Mouse (Mus musculus) lung, embryonic 16.5 days (tissue): ENCODE measurements around the gene Slc11a1. TPM values are rescaled to one million over a fixed set of nuclear protein-coding genes. Genes with fewer than 3 reads are reported as not detected.

ENCODE experiments used
- ATAC-seq: fragments of 200-750 bp; cut with Nextera tagmentation; 2 replicates; pipeline ENCODE4 v1.8.0; 2017; ENCODE audit warnings: low read depth, mild to moderate bottlenecking, moderate library complexity
- H3K27ac ChIP-seq: fragments of 300-500 bp; sonication (generic); 2 replicates; pipeline ENCODE4 v1.5.1; 2014; ENCODE audit warnings: mild to moderate bottlenecking, control low read depth, low read length
- H3K27me3 ChIP-seq: fragments of 300-500 bp; sonication (generic); 2 replicates; pipeline ENCODE4 v1.6.1; 2014; ENCODE audit warnings: low read depth, low read length, mixed read lengths; ENCODE audit not compliant: control insufficient read depth, insufficient read depth
- H3K36me3 ChIP-seq: fragments of 300-500 bp; sonication (generic); 2 replicates; pipeline ENCODE4 v1.6.1; 2014; ENCODE audit warnings: low read length; ENCODE audit not compliant: control insufficient read depth, insufficient read depth
- H3K4me1 ChIP-seq: fragments of 300-500 bp; sonication (generic); replicated peaks from 2 replicates; pipeline ENCODE4 v1.6.1; 2014; ENCODE audit warnings: low read length, mixed read lengths; ENCODE audit not compliant: control insufficient read depth, insufficient read depth
- H3K4me2 ChIP-seq: fragments of 300-500 bp; sonication (generic); 2 replicates; pipeline ENCODE4 v1.6.1; 2014; ENCODE audit warnings: low read depth, low read length, control low read depth
- H3K4me3 ChIP-seq: fragments of 300-500 bp; sonication (generic); 2 replicates; pipeline ENCODE4 v1.5.1; 2014; ENCODE audit warnings: mild to moderate bottlenecking, low read length, control low read depth
- H3K9ac ChIP-seq: fragments of 300-500 bp; sonication (generic); 2 replicates; pipeline ENCODE4 v1.6.1; 2014; ENCODE audit warnings: low read length, control low read depth
- H3K9me3 ChIP-seq: fragments of 300-500 bp; sonication (generic); 2 replicates; pipeline ENCODE4 v1.6.1; 2016; ENCODE audit warnings: low read length; ENCODE audit not compliant: control insufficient read depth
- WGBS: fragments of 180-500 bp; shearing (Covaris S2); extraction: QIAGEN DNeasy Blood & Tissue Kit; methylation state at CpG from one replicate; pipeline ENCODE4 v1.1.7; 2014; 5-methylcytosine and 5-hydroxymethylcytosine counted together
- polyA plus RNA-seq: library from polyadenylated mRNA; unstranded; fragments of >200 nt; fragmentation: Nextera tagmentation; extraction: Ambion mirVana; gene quantifications from 2 replicates; pipeline ENCODE4 v1.2.1, GENCODE M21; 2015

Gene Slc11a1
- polyA plus RNA-seq, 1 experiment from 2014 or later, result 3.5 TPM

DNA sequence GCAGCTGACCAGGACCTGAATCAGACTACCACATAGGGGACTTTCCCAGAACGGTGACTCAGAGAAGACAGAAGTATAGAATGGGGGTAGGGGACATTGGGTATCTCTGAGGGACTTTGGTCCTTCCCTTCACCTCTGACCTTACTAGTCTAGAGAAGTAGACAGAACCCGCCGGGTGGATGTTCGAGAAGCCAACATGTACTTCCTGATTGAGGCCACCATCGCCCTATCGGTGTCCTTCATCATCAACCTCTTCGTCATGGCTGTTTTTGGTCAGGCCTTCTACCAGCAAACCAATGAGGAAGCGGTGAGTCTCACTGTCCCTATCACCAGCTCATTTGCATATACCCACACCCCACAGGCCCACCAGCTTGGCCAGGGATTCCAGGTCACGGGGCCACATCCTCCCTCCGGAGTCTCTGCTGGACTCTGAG lies 6.6 kb downstream of the Slc11a1 start:
- Histone ChIP-seq H3K9me3 (no peaks in the 10 kb centered on the region), H3K36me3 (no peaks in the 10 kb centered on the region), H3K27me3 (no peaks in the 10 kb centered on the region), H3K9ac (no peak overlapping the region), H3K27ac (no peak overlapping the region), H3K4me2 (no peak overlapping the region), H3K4me1 (no peaks in the 10 kb centered on the region), H3K4me3 (no peak overlapping the region)
- ATAC-seq, result no peak
- WGBS, result 86% methylated on average over 10 of the region's 10 CpGs

GRCm38 (mm10) chr1:74383385-74383784 lies 8.4 kb downstream of the Slc11a1 start:
- no peak for ATAC-seq
- Histone ChIP-seq H3K27me3 (no peaks in the 10 kb centered on the region), H3K27ac (no peak overlapping the region), H3K4me1 (peaks cover 7% of the 10 kb centered on the region), H3K9me3 (no peaks in the 10 kb centered on the region), H3K4me2 (no peak overlapping the region), H3K9ac (no peak overlapping the region), H3K4me3 (no peak overlapping the region), H3K36me3 (no peaks in the 10 kb centered on the region)
- 67% methylated on average over 13 of the region's 13 CpGs for WGBS

DNA sequence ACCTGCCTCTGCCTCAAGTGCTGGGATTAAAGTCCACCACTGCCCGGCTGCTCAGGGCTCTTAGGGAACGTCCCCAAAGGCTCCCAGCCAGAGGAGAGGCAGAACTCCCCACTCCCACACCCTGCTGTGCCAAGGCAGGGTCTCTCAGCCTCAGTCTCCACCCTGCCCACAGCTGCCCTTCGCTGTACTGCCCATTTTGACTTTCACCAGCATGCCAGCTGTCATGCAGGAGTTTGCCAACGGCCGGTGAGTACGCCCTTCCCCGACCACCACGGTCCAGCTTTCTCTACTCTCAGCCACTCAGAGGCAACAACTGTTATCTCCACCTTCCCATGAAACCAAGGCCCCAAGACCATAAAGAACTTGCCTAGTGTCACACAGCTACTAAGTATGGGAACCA lies 9.5 kb downstream of the Slc11a1 start:
- no peaks in the 10 kb centered on the region for H3K9me3 ChIP-seq
- H3K4me1 ChIP-seq, result peaks cover 13% of the 10 kb centered on the region
- WGBS, result 85% methylated on average over 8 of the region's 8 CpGs
- no peak for ATAC-seq
- H3K36me3 ChIP-seq, result no peaks in the 10 kb centered on the region
- H3K27me3 ChIP-seq, result no peaks in the 10 kb centered on the region
- H3K4me2 ChIP-seq, result no peak overlapping the region
- H3K27ac ChIP-seq, result no peak overlapping the region
- no peak overlapping the region for H3K9ac ChIP-seq
- H3K4me3 ChIP-seq, result no peak overlapping the region

GRCm38 (mm10) chr1:74385064-74385463 lies 10.1 kb downstream of the Slc11a1 start:
- WGBS, result 94% methylated on average over 10 of the region's 10 CpGs
- Histone ChIP-seq H3K27ac (no peak overlapping the region), H3K4me2 (no peak overlapping the region), H3K9ac (no peak overlapping the region), H3K27me3 (no peaks in the 10 kb centered on the region), H3K4me3 (no peak overlapping the region), H3K36me3 (no peaks in the 10 kb centered on the region), H3K9me3 (no peaks in the 10 kb centered on the region), H3K4me1 (peaks cover 19% of the 10 kb centered on the region)
- ATAC-seq, result no peak

DNA sequence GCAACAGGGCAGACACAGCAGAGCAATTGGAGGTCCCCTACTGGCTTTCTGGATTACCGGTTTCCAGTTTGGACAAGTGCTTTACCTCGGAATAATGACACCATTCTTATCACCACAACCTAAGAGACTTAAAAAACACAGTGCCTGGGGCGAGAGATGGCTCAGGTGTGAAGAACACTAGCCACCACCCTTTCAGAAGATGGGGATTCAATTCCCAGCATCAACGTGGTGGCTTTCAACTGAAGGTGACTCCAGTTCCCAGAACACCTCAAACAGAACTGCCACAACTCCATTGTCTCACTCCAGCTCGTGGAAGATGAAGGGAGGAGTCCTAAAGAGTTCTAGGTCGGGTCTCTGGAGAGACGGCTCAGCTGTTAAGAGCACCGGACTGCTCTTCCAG lies 10.5 kb downstream of the Slc11a1 start:
- ATAC-seq, result no peak
- H3K36me3 ChIP-seq, result no peaks in the 10 kb centered on the region
- H3K9me3 ChIP-seq, result no peaks in the 10 kb centered on the region
- no peak overlapping the region for H3K4me3 ChIP-seq
- H3K4me2 ChIP-seq, result no peak overlapping the region
- WGBS, result 81% methylated on average over 8 of the region's 8 CpGs
- no peak overlapping the region for H3K27ac ChIP-seq
- no peaks in the 10 kb centered on the region for H3K27me3 ChIP-seq
- no peak overlapping the region for H3K9ac ChIP-seq
- H3K4me1 ChIP-seq, result peaks cover 22% of the 10 kb centered on the region

DNA sequence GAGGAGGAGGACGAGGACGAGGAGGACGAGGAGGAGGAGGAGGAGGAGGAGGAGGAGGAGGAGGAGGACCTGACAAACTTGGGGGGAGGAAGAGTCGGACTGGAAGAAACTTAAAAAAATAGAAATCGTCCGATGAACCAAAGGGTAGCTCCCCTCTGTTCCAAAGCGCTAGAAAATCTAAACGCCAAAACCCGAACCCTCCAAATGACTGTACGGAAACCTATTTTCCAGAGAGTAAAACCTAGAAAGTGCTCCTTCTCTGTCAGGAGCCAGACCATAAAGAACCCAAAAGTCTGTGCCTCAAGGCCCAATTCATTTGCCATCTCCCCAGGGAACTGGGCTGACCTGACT lies 11.3 kb downstream of the Slc11a1 start:
- Histone ChIP-seq H3K27ac (peak overlapping the region; percentile 97), H3K4me3 (peak overlapping the region; percentile 52), H3K4me1 (peaks cover 27% of the 10 kb centered on the region), H3K36me3 (no peaks in the 10 kb centered on the region), H3K27me3 (no peaks in the 10 kb centered on the region), H3K9me3 (no peaks in the 10 kb centered on the region), H3K9ac (peak overlapping the region; percentile 79), H3K4me2 (peak overlapping the region; percentile 58)
- 36% methylated on average over 7 of the region's 10 CpGs for WGBS
- ATAC-seq, result no peak

DNA sequence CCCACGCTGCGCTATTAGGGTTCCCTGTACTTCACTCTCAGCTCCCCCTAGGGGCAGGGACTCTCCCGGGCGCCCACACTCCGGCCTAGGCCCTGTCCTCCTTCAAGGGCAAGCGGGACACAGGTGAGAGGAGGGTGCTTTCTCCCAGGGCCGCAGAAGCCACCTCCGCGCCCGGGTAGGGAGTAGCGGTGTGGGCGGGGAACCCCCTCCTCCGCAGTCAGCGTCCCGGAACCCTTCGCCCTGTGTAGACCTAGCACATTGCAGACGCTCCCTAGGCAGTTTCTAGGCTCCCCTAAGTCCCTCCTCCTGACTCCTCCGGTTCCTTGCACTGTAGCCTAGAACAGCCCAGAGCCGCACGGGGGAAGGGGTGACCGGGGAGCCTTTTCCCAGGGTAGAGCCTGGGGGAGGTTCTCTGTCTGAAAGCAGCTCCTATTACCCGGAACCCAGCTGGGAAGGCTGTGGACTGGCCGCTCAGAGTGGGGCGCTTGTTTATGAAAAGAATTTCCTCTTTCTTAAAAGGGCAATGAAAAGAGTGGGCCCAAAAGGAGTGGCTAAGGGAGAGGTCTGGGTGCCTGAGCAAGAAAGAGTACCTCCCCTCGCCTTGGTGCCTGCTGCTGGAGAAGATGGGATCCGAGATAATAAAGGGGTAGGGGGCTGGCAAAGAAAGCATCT lies 11.9 kb downstream of the Slc11a1 start:
- no peaks in the 10 kb centered on the region for H3K27me3 ChIP-seq
- peak overlapping the region; percentile 58 for H3K4me2 ChIP-seq
- H3K36me3 ChIP-seq, result no peaks in the 10 kb centered on the region
- peak overlapping the region; percentile 79 for H3K9ac ChIP-seq
- peak overlapping the region; percentile 52 for H3K4me3 ChIP-seq
- peak; percentile 84 for ATAC-seq
- peak overlapping the region; percentile 97 for H3K27ac ChIP-seq
- H3K4me1 ChIP-seq, result peaks cover 27% of the 10 kb centered on the region
- no peaks in the 10 kb centered on the region for H3K9me3 ChIP-seq
- under 1% methylated on average over 26 of the region's 26 CpGs for WGBS

DNA sequence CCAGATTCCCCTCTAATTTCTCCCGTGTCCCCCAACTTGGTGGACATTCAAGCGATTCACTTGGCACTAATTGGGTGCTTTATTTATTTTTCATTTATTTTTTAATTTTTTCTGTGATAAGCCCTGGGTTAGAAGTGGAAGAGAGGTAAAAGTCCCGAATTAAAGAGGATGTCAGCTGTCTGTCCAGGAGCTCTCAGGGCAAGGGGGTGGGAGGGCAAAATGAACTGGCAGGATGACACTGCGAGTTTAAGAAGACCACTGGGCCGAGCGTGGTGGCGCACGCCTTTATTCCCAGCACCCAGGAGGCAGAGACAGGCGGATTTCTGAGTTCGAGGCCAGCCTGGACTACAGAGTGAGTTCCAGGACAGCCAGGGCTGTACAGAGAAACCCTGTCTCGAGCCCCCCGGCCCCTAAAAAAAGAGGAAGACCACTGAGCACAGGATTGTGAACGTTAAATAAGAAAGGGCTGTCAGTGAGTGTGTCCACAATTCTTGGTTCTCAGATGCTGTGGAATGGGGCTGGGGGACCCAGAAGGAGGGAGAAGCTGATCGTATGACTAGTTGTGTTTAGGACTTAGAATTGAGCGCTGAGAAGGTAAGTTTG lies 12.5 kb downstream of the Slc11a1 start:
- no peaks in the 10 kb centered on the region for H3K27me3 ChIP-seq
- no peak for ATAC-seq
- WGBS, result 48% methylated on average over 15 of the region's 15 CpGs
- peak overlapping the region; percentile 79 for H3K9ac ChIP-seq
- peak overlapping the region; percentile 52 for H3K4me3 ChIP-seq
- no peaks in the 10 kb centered on the region for H3K36me3 ChIP-seq
- H3K27ac ChIP-seq, result peak overlapping the region; percentile 97
- peak overlapping the region; percentile 58 for H3K4me2 ChIP-seq
- no peaks in the 10 kb centered on the region for H3K9me3 ChIP-seq
- peaks cover 27% of the 10 kb centered on the region for H3K4me1 ChIP-seq

GRCm38 (mm10) chr1:74388398-74388920 lies 13.5 kb downstream of the Slc11a1 start:
- no peaks in the 10 kb centered on the region for H3K27me3 ChIP-seq
- H3K9me3 ChIP-seq, result no peaks in the 10 kb centered on the region
- WGBS, result 80% methylated on average over 7 of the region's 7 CpGs
- peaks cover 34% of the 10 kb centered on the region for H3K4me1 ChIP-seq
- H3K4me3 ChIP-seq, result no peak overlapping the region
- no peak overlapping the region for H3K4me2 ChIP-seq
- no peak for ATAC-seq
- H3K36me3 ChIP-seq, result no peaks in the 10 kb centered on the region
- no peak overlapping the region; the same call in 1 of the 2 replicates for H3K27ac ChIP-seq
- peak overlapping the region; percentile 44; the same call in 1 of the 2 replicates for H3K9ac ChIP-seq
